Mouse (Mus musculus) olfactory bulb, adult 2 months (tissue): Measurements from ENCODE around the gene Ndufaf3.

ENCODE experiments used
- CTCF ChIP-seq: fragments of 200-500 bp; IDR thresholded peaks from 2 replicates; pipeline ENCODE4 v1.5.1; 2012; ENCODE audit warnings: low read depth, mild to moderate bottlenecking, low read length, moderate library complexity; ENCODE audit not compliant: insufficient read depth
- POLR2A ChIP-seq: fragments of 200-500 bp; IDR thresholded peaks from 2 replicates; pipeline ENCODE4 v1.6.1; 2012; ENCODE audit warnings: mild to moderate bottlenecking, low read depth, low read length, moderate library complexity; ENCODE audit not compliant: insufficient read depth

- TF ChIP-seq CTCF, result peak; percentile 87
- peak; percentile 94 for TF ChIP-seq POLR2A
Measured at GRCm38 (mm10) chr9:108566815-108567776, at the start of gene Ndufaf3.
